26 mouse cellular contexts compared by ENCODE assay signal in the genomic region with DNA sequence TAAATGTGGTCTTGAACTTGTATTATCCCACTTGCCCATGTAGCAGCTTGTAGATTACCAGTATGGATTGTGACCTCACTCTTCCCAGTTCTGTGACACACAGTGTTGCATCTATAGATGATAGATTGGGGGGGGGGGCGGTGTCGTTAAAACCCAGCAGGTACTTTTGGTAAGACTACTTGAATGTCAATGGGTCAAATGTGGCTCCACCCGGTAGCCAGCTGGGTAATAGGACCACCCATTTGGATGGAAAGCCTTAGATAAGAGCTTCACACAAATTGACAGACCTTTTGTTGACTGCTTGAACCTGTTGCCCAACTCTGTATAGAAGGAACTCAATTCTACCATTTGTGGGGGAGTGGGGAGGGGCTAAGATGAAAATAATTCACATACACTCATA.
"Had no signal": no experiment of that assay in that cellular context is flagged by ENCODE, and none has a peak within 500 bp of the region (broad histone marks: within the 10 kb centered on the region; RNA-seq: fewer than 3 reads in every experiment).

No protein-coding gene starts in this region.

- H3K9me3 ChIP-seq: heart, embryonic 13.5 days; heart, embryonic 15.5 days; hindbrain, embryonic 10.5 days; hindbrain, embryonic 12.5 days; intestine, embryonic 15.5 days; limb, embryonic 13.5 days; limb, embryonic 15.5 days; liver, embryonic 12.5 days had no signal

- H3K4me3 ChIP-seq: gastrocnemius, adult 2 months; heart, embryonic 13.5 days; heart, embryonic 15.5 days; hindbrain, embryonic 10.5 days; hindbrain, embryonic 12.5 days; intestine, embryonic 15.5 days; layer of hippocampus, adult 2 months; limb, embryonic 13.5 days; limb, embryonic 15.5 days; liver, embryonic 12.5 days had no signal

- H3K4me1 ChIP-seq: heart, embryonic 13.5 days; heart, embryonic 15.5 days; hindbrain, embryonic 10.5 days; hindbrain, embryonic 12.5 days; intestine, embryonic 15.5 days; limb, embryonic 13.5 days; limb, embryonic 15.5 days had no signal

- H3K27ac ChIP-seq: heart, embryonic 13.5 days; heart, embryonic 15.5 days; hindbrain, embryonic 10.5 days; hindbrain, embryonic 12.5 days; hindbrain, embryonic 14.5 days; intestine, embryonic 15.5 days; layer of hippocampus, adult 2 months; limb, embryonic 13.5 days; limb, embryonic 15.5 days; liver, embryonic 12.5 days; liver, embryonic 14.5 days had no signal

- DNase-seq: gastrocnemius, adult 2 months; gastrocnemius, postnatal 10 days; gastrocnemius, postnatal 25 days; heart, adult 18-20 months; heart, postnatal 14 days; heart, postnatal 36 days; kidney, adult 18-20 months; kidney, adult 8-10 months; kidney, postnatal 14 days; kidney, postnatal 4 days; layer of hippocampus, postnatal 36 days; left cerebral cortex, postnatal 4 days had no signal

- ATAC-seq: hindbrain, embryonic 16.5 days; inflammation-experienced regulatory T-cells, adult 6 months; intestine, embryonic 15.5 days; intestine, postnatal 0 days; liver, embryonic 12.5 days had no signal

- H3K9ac ChIP-seq: heart, embryonic 13.5 days; heart, embryonic 15.5 days; hindbrain, embryonic 12.5 days; hindbrain, embryonic 14.5 days; intestine, embryonic 15.5 days; limb, embryonic 13.5 days; limb, embryonic 15.5 days; liver, embryonic 12.5 days; liver, embryonic 14.5 days had no signal
